Mouse (Mus musculus) lung, adult 2 months (tissue): Measurements from ENCODE around the gene Procr.

Experiments used
- CTCF ChIP-seq: fragments of 200-500 bp; IDR thresholded peaks from 2 replicates; pipeline ENCODE4 v1.5.1; 2011; ENCODE audit warnings: mild to moderate bottlenecking, low read length, control low read depth; ENCODE audit not compliant: insufficient read depth
- POLR2A ChIP-seq: fragments of 200-500 bp; IDR thresholded peaks from 2 replicates; pipeline ENCODE4 v1.6.1; 2011; ENCODE audit warnings: low read depth, mild to moderate bottlenecking, control low read depth, low read length, borderline replicate concordance; ENCODE audit errors: extremely low read depth

DNA sequence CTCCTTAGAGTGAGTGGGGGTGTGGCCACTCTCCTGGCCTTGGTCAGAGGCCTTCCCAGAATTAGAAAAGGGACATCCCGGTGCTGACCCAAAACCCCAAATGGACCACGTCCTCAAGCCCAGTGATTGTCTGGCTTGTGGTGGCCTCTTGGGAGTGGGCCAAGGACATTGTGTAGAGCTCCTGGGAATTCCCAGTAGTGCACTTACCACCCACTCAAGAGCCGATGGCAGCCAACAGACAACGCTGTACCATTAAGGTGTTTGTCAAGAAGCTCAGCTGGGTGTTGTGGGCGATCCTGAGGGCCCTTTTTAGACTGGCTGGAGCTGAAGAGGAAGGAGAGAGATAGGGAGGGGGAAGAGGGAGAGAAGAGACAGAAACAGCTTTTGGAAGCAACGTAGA is 33.6 kb downstream of the Procr start:
- no peak for TF ChIP-seq CTCF
- TF ChIP-seq POLR2A: no peak
